Mouse (Mus musculus) lung, adult 2 months (tissue): Measurements from ENCODE around the gene Cldn10.

Source experiments
- CTCF ChIP-seq: fragments of 200-500 bp; IDR thresholded peaks from 2 replicates; pipeline ENCODE4 v1.5.1; 2011; ENCODE audit warnings: mild to moderate bottlenecking, low read length, control low read depth; ENCODE audit not compliant: insufficient read depth
- POLR2A ChIP-seq: fragments of 200-500 bp; IDR thresholded peaks from 2 replicates; pipeline ENCODE4 v1.6.1; 2011; ENCODE audit warnings: low read depth, mild to moderate bottlenecking, control low read depth, low read length, borderline replicate concordance; ENCODE audit errors: extremely low read depth

GRCm38 (mm10) chr14:118874786-118875415, 87.2 kb downstream of the Cldn10 start:
- TF ChIP-seq CTCF (no peak), POLR2A (no peak)
